Mouse (Mus musculus) liver, embryonic 14.5 days (tissue): ENCODE results near the gene Nepro.

ENCODE experiments used
- CTCF ChIP-seq: IDR thresholded peaks from 2 replicates; pipeline ENCODE4 v1.5.1; 2016; ENCODE audit warnings: antibody characterized with exemption, low read depth, control low read depth
- EP300 ChIP-seq: IDR thresholded peaks from 2 replicates; pipeline ENCODE4 v1.6.1; 2016; ENCODE audit warnings: antibody characterized with exemption, low read depth

- no peak for TF ChIP-seq CTCF
- TF ChIP-seq EP300: no peak
Measured at GRCm38 (mm10) chr16:44697473-44698205, 26.5 kb upstream of the Nepro start.
